18 mouse cellular contexts compared by ENCODE assay signal in genomic region chr2:33979276-33979675, GRCm38 (mm10).
DNase-seq lines count a peak whose midpoint lies in the region; ATAC-seq and TF ChIP-seq lines count a peak whose summit lies in the region.
"Had no signal": no experiment of that assay in that cellular context is flagged by ENCODE, and none has a peak within 500 bp of the region (broad histone marks: within the 10 kb centered on the region; RNA-seq: fewer than 3 reads in every experiment).

No protein-coding gene starts in this region.

- H3K9me3 ChIP-seq in heart, embryonic 10.5 days: no peaks in the 10 kb centered on the region
- no peaks in the 10 kb centered on the region for H3K9me3 ChIP-seq in liver, embryonic 14.5 days (ENCODE audit: control insufficient read depth, low read length)
- H3K9me3 ChIP-seq: embryonic facial prominence, embryonic 10.5 days; limb, embryonic 10.5 days had no signal

- H3K36me3 ChIP-seq in heart, embryonic 10.5 days: no peaks in the 10 kb centered on the region
- no peaks in the 10 kb centered on the region for H3K36me3 ChIP-seq in liver, embryonic 14.5 days (replicated peaks; ENCODE audit: control insufficient read depth, insufficient read depth, low read depth)
- H3K36me3 ChIP-seq: embryonic facial prominence, embryonic 10.5 days; limb, embryonic 10.5 days had no signal

- no peak overlapping the region for H3K27ac ChIP-seq in heart, embryonic 10.5 days
- no peak overlapping the region for H3K27ac ChIP-seq in liver, embryonic 14.5 days
- H3K27ac ChIP-seq: embryonic facial prominence, embryonic 10.5 days; limb, embryonic 10.5 days had no signal

- peak; percentile 32; the same call in 1 of the 2 replicates for TF ChIP-seq CTCF in liver, embryonic 14.5 days (IDR thresholded peaks at IDR 0.05; ENCODE audit: low read depth)

- peaks cover 9% of the 10 kb centered on the region; the same call in 1 of the 2 replicates for H3K4me1 ChIP-seq in heart, embryonic 10.5 days
- no peaks in the 10 kb centered on the region for H3K4me1 ChIP-seq in liver, embryonic 14.5 days (replicated peaks; ENCODE audit: control insufficient read depth in 2 of 2, insufficient read depth in 2 of 2, low read length in 1 of 2)

- H3K4me2 ChIP-seq in liver, embryonic 14.5 days (ENCODE audit: low read depth): no peak overlapping the region

- ATAC-seq in liver, embryonic 14.5 days (ENCODE audit: insufficient read depth): no peak
- ATAC-seq: inflammation-experienced regulatory T-cells, adult 6 months had no signal

- peak; percentile 42 for DNase-seq in heart, adult 11 months
- no peak for DNase-seq in heart, embryonic 10.5 days (ENCODE audit: low spot score)
- no peak for DNase-seq in liver, embryonic 14.5 days (ENCODE audit: low read depth in 3 of 3, low spot score in 3 of 3)
- DNase-seq in liver: no peak
- DNase-seq in 416B (ENCODE audit: low read depth): peak; percentile 47
- DNase-seq in ZHBTc4 (ENCODE audit: low read depth, low spot score): peak; percentile 61
- DNase-seq in frontal cortex, postnatal 14 days (ENCODE audit: low spot score in 2 of 2): no peak
- DNase-seq in urinary bladder, adult 2 months (ENCODE audit: low spot score): no peak
- DNase-seq: adrenal gland, adult 2 months; cerebellum, adult 9-11 months; heart, adult 18-20 months; heart, postnatal 36 days; kidney, postnatal 14 days; thymus, adult 18-20 months had no signal

- no peak for TF ChIP-seq EP300 in liver, embryonic 14.5 days (IDR thresholded peaks at IDR 0.05; ENCODE audit: low read depth)

- peaks cover 30% of the 10 kb centered on the region for H3K27me3 ChIP-seq in heart, embryonic 10.5 days (ENCODE audit: insufficient read depth, poor library complexity, severe bottlenecking)
- no peaks in the 10 kb centered on the region for H3K27me3 ChIP-seq in liver, embryonic 14.5 days (ENCODE audit: control insufficient read depth, insufficient read depth, low read length)

- H3K9ac ChIP-seq in liver, embryonic 14.5 days (replicated peaks): no peak overlapping the region

- H3K4me3 ChIP-seq in heart, embryonic 10.5 days: no peak overlapping the region
- H3K4me3 ChIP-seq in liver, embryonic 14.5 days (ENCODE audit: insufficient read depth in 1 of 2, low read depth in 2 of 2, low read length in 2 of 2): no peak overlapping the region
- H3K4me3 ChIP-seq: embryonic facial prominence, embryonic 10.5 days; limb, embryonic 10.5 days; myocyte had no signal

Comparison
In these comparisons a context has a peak if more than half of its experiments do, and no peak if none do; other contexts are left out.
1. DNase-seq: peak in heart, adult 11 months (single experiment), 416B (single experiment) and ZHBTc4 (single experiment); none in heart, embryonic 10.5 days (single experiment), liver, embryonic 14.5 days (0 of 3), liver (single experiment), frontal cortex, postnatal 14 days (0 of 2) and urinary bladder, adult 2 months (single experiment).